Mouse (Mus musculus) spleen, adult 2 months (tissue): ENCODE results near the gene Gm28051.

ENCODE experiments used
- CTCF ChIP-seq: fragments of 200-500 bp; IDR thresholded peaks from 2 replicates; pipeline ENCODE4 v1.5.1; 2011; ENCODE audit warnings: mild to moderate bottlenecking, inconsistent platforms; ENCODE audit not compliant: insufficient read depth, insufficient read length, insufficient replicate concordance; ENCODE audit errors: extremely low read depth
- POLR2A ChIP-seq: fragments of 200-500 bp; IDR thresholded peaks from 2 replicates; pipeline ENCODE4 v1.6.1; 2011; ENCODE audit warnings: low read depth, low read length, inconsistent platforms

DNA sequence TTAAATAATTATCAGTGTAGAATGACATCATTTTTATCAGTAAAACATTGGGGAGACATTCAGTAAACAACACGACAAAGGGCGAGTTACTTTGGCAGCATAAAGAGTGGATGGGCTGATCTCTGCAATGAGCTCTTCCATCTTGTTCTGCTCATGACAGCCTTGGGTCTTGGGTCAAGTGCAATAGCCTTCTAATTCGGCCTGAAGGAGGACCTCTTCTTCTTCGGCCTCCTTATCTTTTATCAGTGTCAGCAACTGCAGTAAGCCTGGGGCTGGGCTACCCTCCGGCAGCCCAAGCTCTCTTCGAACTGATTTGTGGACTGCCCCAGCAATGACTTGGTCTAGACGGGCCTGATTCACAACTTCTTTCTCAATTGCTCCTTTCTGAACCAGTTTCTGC is 15.5 kb downstream of the Gm28051 start:
- TF ChIP-seq CTCF, result no peak
- TF ChIP-seq POLR2A, result no peak
